Comparison of ENCODE assay signal across 13 mouse cellular contexts in the genomic region with DNA sequence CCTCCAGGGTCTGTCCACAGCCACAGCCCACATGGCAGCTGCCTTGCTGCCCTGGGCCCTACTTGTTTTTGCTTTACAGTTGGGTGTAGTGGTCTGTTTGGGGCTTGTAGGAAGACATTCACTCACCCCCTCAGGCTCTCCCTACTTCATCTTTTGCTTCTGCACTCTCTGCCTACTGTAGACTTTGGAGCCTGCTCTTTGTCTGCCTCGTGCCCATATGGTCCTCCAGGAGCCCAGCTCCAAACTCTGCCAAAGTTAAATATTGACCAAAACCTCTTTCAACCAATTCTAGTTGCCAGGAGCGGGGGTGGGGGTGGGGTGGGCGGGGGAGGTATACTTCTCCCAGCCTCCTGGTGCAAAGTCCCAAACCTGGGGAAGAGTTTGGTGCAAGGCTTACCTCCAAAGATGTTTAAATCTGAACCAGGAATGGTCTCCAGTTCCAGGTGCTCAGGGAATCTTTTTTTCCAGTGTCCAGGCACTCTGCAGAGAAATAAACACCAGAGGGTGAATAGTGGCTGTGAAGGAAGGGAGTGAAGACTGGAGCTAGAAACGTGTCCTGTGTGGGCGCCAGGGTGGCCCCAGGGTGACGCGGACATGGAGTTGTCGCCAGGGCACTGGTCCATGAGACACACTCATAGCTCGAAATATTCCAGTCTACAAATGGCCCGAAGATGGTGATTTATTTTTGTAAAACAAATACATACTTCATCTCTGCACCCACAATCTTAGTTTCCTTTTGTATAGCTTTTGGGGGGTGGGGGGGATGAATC. TPM values are rescaled to one million over a fixed set of nuclear protein-coding genes. Genes with fewer than 3 reads are reported as not detected.
DNase-seq lines count a peak whose midpoint lies in the region; ATAC-seq lines count a peak whose summit lies in the region.
"Had no signal": no experiment of that assay in that cellular context is flagged by ENCODE, and none has a peak within 500 bp of the region (broad histone marks: within the 10 kb centered on the region; RNA-seq: fewer than 3 reads in every experiment).

No protein-coding gene starts in this region.

- peaks cover 99% of the 10 kb centered on the region for H3K27me3 ChIP-seq in hindbrain, embryonic 12.5 days
- H3K27me3 ChIP-seq in kidney, embryonic 15.5 days, result no peaks in the 10 kb centered on the region
- H3K27me3 ChIP-seq in neural tube, embryonic 11.5 days (ENCODE audit: control insufficient read depth, insufficient read depth, low read length), result no peaks in the 10 kb centered on the region

- peak overlapping the region; percentile 88 for H3K4me2 ChIP-seq in hindbrain, embryonic 12.5 days (replicated peaks)
- peak overlapping the region; percentile 45 for H3K4me2 ChIP-seq in kidney, embryonic 15.5 days
- H3K4me2 ChIP-seq in neural tube, embryonic 11.5 days (ENCODE audit: low read depth), result peak overlapping the region; percentile 78

- no peak for ATAC-seq in hindbrain, embryonic 12.5 days (ENCODE audit: low FRiP score)
- ATAC-seq in kidney, embryonic 15.5 days (replicated peaks; ENCODE audit: low FRiP score), result peak; percentile 63
- no peak for ATAC-seq in neural tube, embryonic 11.5 days (ENCODE audit: insufficient read depth, low FRiP score, low TSS enrichment)

- WGBS in hindbrain, embryonic 12.5 days, result 6% methylated on average over 10 of the region's 10 CpGs
- WGBS in kidney, embryonic 15.5 days, result 24% methylated on average over 10 of the region's 10 CpGs
- WGBS in neural tube, embryonic 11.5 days, result 11% methylated on average over 10 of the region's 10 CpGs

- peak overlapping the region; percentile 16 for H3K4me3 ChIP-seq in hindbrain, embryonic 12.5 days
- 0 out of 2 replicates have a peak overlapping the region, but pooled peaks have one; percentile 5 for H3K4me3 ChIP-seq in kidney, embryonic 15.5 days (replicated peaks)
- H3K4me3 ChIP-seq in neural tube, embryonic 11.5 days (ENCODE audit: low read depth, low read length), result peak overlapping the region; percentile 16

- H3K9ac ChIP-seq in hindbrain, embryonic 12.5 days, result peak overlapping the region; percentile 51
- peak overlapping the region; percentile 19; the same call in 1 of the 2 replicates for H3K9ac ChIP-seq in kidney, embryonic 15.5 days
- H3K9ac ChIP-seq in neural tube, embryonic 11.5 days (ENCODE audit: low read length), result peak overlapping the region; percentile 59

- H3K9me3 ChIP-seq in hindbrain, embryonic 12.5 days (replicated peaks), result no peaks in the 10 kb centered on the region
- no peaks in the 10 kb centered on the region for H3K9me3 ChIP-seq in kidney, embryonic 15.5 days (replicated peaks)
- H3K9me3 ChIP-seq in neural tube, embryonic 11.5 days (ENCODE audit: control insufficient read depth, low read length), result no peaks in the 10 kb centered on the region
- H3K9me3 ChIP-seq: G1E had no signal

- DNase-seq in NIH3T3 (ENCODE audit: low read depth), result peak; percentile 56
- peak; percentile 27 for DNase-seq in neural tube, embryonic 11.5 days (ENCODE audit: low spot score)
- DNase-seq in urinary bladder, adult 2 months (ENCODE audit: low spot score), result no peak
- no peak for DNase-seq in gastrocnemius, postnatal 10 days
- DNase-seq in spleen, postnatal 10 days (ENCODE audit: low spot score in 2 of 2), result no peak
- DNase-seq: adrenal gland, postnatal 36 days; cerebellum, postnatal 25 days; right cerebral cortex, adult 18-20 months; thymus, adult 2 months had no signal

- H3K4me1 ChIP-seq in hindbrain, embryonic 12.5 days, result peaks cover 17% of the 10 kb centered on the region; the same call in 1 of the 2 replicates
- peaks cover 100% of the 10 kb centered on the region for H3K4me1 ChIP-seq in kidney, embryonic 15.5 days
- peaks cover 86% of the 10 kb centered on the region for H3K4me1 ChIP-seq in neural tube, embryonic 11.5 days (ENCODE audit: control insufficient read depth, insufficient read depth, low read length)

- H3K36me3 ChIP-seq in hindbrain, embryonic 12.5 days, result no peaks in the 10 kb centered on the region
- H3K36me3 ChIP-seq in kidney, embryonic 15.5 days, result 0 out of 2 replicates have a peak, but pooled peaks cover 10% of the 10 kb centered on the region
- no peaks in the 10 kb centered on the region for H3K36me3 ChIP-seq in neural tube, embryonic 11.5 days (ENCODE audit: control insufficient read depth, insufficient read depth, low read length)
- H3K36me3 ChIP-seq: G1E had no signal

- H3K27ac ChIP-seq in hindbrain, embryonic 12.5 days, result peak overlapping the region; percentile 87
- H3K27ac ChIP-seq in kidney, embryonic 15.5 days, result peak overlapping the region; percentile 98
- peak overlapping the region; percentile 92 for H3K27ac ChIP-seq in neural tube, embryonic 11.5 days (ENCODE audit: low read depth, low read length)

RNA-seq across cellular contexts. Expression of a gene that starts 6.2 kb away (rescaled TPM):
- polyA plus RNA-seq in hindbrain, embryonic 12.5 days (2016; fragmentation: Nextera tagmentation; extraction: Ambion mirVana), result 5.6 and 6.9 TPM in 2 replicates
- polyA plus RNA-seq in kidney, embryonic 15.5 days (2015; fragmentation: Nextera tagmentation; extraction: Ambion mirVana), result 2.1 and 2.4 TPM in 2 replicates
- 4.1 and 4.5 TPM in 2 replicates for polyA plus RNA-seq in neural tube, embryonic 11.5 days (2014; fragmentation: Nextera tagmentation; extraction: Ambion mirVana)
- 0.04 and 0.07 TPM in 2 replicates for polyA plus RNA-seq in urinary bladder, adult 2 months (2012; rRNA removed)
- total RNA-seq in gastrocnemius, postnatal 10 days (2021), result under 1 TPM; 0.12 to 0.25 TPM
- total RNA-seq: monocyte, adult 5-6 weeks had no signal
- polyA plus RNA-seq: G1E had no signal

RNA-seq across cellular contexts. Expression of a gene that starts 8.1 kb away (rescaled TPM):
- 6.9 and 12.5 TPM in 2 replicates for polyA plus RNA-seq in hindbrain, embryonic 12.5 days (2016; fragmentation: Nextera tagmentation; extraction: Ambion mirVana)
- 1.5 and 1.8 TPM in 2 replicates for polyA plus RNA-seq in kidney, embryonic 15.5 days (2015; fragmentation: Nextera tagmentation; extraction: Ambion mirVana)
- polyA plus RNA-seq in neural tube, embryonic 11.5 days (2014; fragmentation: Nextera tagmentation; extraction: Ambion mirVana), result 10.2 and 11.7 TPM in 2 replicates
- polyA plus RNA-seq in urinary bladder, adult 2 months (2012; rRNA removed), result 0.61 and 0.62 TPM in 2 replicates
- total RNA-seq in gastrocnemius, postnatal 10 days (2021), result 1 to 10 TPM; 7.5 to 8.5 TPM
- total RNA-seq: G1E; monocyte, adult 5-6 weeks had no signal
- polyA plus RNA-seq: G1E had no signal

RNA-seq across cellular contexts. Expression of a gene that starts 18.9 kb away (rescaled TPM):
- 52.2 and 70.1 TPM in 2 replicates for polyA plus RNA-seq in hindbrain, embryonic 12.5 days (2016; fragmentation: Nextera tagmentation; extraction: Ambion mirVana)
- 2.2 and 3.6 TPM in 2 replicates for polyA plus RNA-seq in kidney, embryonic 15.5 days (2015; fragmentation: Nextera tagmentation; extraction: Ambion mirVana)
- 36.0 and 37.5 TPM in 2 replicates for polyA plus RNA-seq in neural tube, embryonic 11.5 days (2014; fragmentation: Nextera tagmentation; extraction: Ambion mirVana)
- 1.3 and 1.9 TPM in 2 replicates for polyA plus RNA-seq in urinary bladder, adult 2 months (2012; rRNA removed)
- total RNA-seq in gastrocnemius, postnatal 10 days (2021), result 1 to 10 TPM in 1 of 2 experiments, under 1 TPM in 1; 0.87 to 1.4 TPM
- total RNA-seq: G1E; monocyte, adult 5-6 weeks had no signal
- polyA plus RNA-seq: G1E had no signal

RNA-seq across cellular contexts. Expression of a gene that starts 20.9 kb away (rescaled TPM):
- 53.4 and 82.9 TPM in 2 replicates for polyA plus RNA-seq in hindbrain, embryonic 12.5 days (2016; fragmentation: Nextera tagmentation; extraction: Ambion mirVana)
- polyA plus RNA-seq in kidney, embryonic 15.5 days (2015; fragmentation: Nextera tagmentation; extraction: Ambion mirVana), result 11.0 and 11.5 TPM in 2 replicates
- 53.4 and 56.5 TPM in 2 replicates for polyA plus RNA-seq in neural tube, embryonic 11.5 days (2014; fragmentation: Nextera tagmentation; extraction: Ambion mirVana)
- 6.1 and 7.2 TPM in 2 replicates for polyA plus RNA-seq in urinary bladder, adult 2 months (2012; rRNA removed)
- 1 to 10 TPM; 2.6 to 3.7 TPM for total RNA-seq in gastrocnemius, postnatal 10 days (2021)
- total RNA-seq: monocyte, adult 5-6 weeks had no signal
- polyA plus RNA-seq: G1E had no signal

RNA-seq across cellular contexts. Expression of a gene that starts 25.0 kb away (rescaled TPM):
- 18.7 and 20.5 TPM in 2 replicates for polyA plus RNA-seq in hindbrain, embryonic 12.5 days (2016; fragmentation: Nextera tagmentation; extraction: Ambion mirVana)
- polyA plus RNA-seq in kidney, embryonic 15.5 days (2015; fragmentation: Nextera tagmentation; extraction: Ambion mirVana), result 4.2 and 4.3 TPM in 2 replicates
- 16.0 and 18.8 TPM in 2 replicates for polyA plus RNA-seq in neural tube, embryonic 11.5 days (2014; fragmentation: Nextera tagmentation; extraction: Ambion mirVana)
- polyA plus RNA-seq in urinary bladder, adult 2 months (2012; rRNA removed), result 1.7 and 3.4 TPM in 2 replicates
- 1 to 10 TPM; 1.6 to 2.2 TPM for total RNA-seq in gastrocnemius, postnatal 10 days (2021)
- total RNA-seq: monocyte, adult 5-6 weeks had no signal
- polyA plus RNA-seq: G1E had no signal

Comparison
In these comparisons a context has a peak if more than half of its experiments do, and no peak if none do; other contexts are left out.
1. DNase-seq: peak in NIH3T3 (single experiment) and neural tube, embryonic 11.5 days (single experiment); none in urinary bladder, adult 2 months (single experiment), gastrocnemius, postnatal 10 days (single experiment) and spleen, postnatal 10 days (0 of 2).
2. Peak in every context shown above with its lines, with median percentiles within 50 percentile points of each other: H3K27ac ChIP-seq, H3K4me2 ChIP-seq, H3K4me3 ChIP-seq and H3K9ac ChIP-seq.